Comparison of ENCODE assay signal across 17 mouse cellular contexts in genomic region chr3:61302214-61302613, GRCm38 (mm10).
"Had no signal": no experiment of that assay in that cellular context is flagged by ENCODE, and none has a peak within 500 bp of the region (broad histone marks: within the 10 kb centered on the region; RNA-seq: fewer than 3 reads in every experiment).

No protein-coding gene starts in this region.

- ATAC-seq: hindbrain, postnatal 0 days; intestine, embryonic 16.5 days; liver, embryonic 12.5 days had no signal

- DNase-seq: gastrocnemius, adult 2 months; gastrocnemius, postnatal 10 days; gastrocnemius, postnatal 25 days; heart, adult 11 months; heart, postnatal 14 days; heart, postnatal 4 days; kidney, adult 11 months; kidney, adult 2 months; kidney, adult 9 months; kidney, postnatal 14 days; kidney, postnatal 36 days; layer of hippocampus, adult 9-11 months; layer of hippocampus, postnatal 36 days; left cerebral cortex, postnatal 4 days had no signal
